Mouse (Mus musculus) T-helper 2 cell (primary cell): Measurements from ENCODE around the gene Ttyh1.

ENCODE experiments used
- in situ Hi-C: fragments of 300-600 bp; cut with MboI, MseI; formaldehyde crosslinking; loops from one replicate; pipeline ENCODE4 v1.15.1; 2025; ENCODE audit warnings: high pct_unique_total_duplicates

Gene Ttyh1

DNA sequence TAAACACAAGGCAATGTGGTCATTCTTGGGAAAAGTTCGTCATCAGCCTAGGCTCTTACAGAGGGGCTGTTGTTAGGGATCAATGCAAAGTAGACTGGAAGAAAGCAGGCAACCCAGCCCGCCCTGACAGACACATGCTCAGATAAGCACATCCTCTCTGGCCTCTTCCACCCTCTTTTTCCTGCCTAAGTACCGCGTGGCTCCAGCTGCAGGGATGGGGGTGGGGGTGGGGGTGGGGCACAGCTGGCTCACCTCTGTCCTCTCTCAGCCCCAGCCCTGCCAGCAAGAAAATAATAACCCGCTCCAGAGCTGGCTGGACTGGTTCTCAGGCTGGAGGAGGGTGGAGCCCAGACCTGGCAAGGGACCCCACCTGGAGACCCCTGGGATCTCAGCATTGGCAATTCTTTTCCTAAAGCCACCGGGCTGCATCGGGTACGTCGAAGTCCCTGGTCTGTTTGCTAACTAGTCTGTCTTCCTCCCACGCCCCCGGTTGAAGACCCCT is 44.4 kb downstream of the Ttyh1 start:
- in situ Hi-C loops, result no loop called here

DNA sequence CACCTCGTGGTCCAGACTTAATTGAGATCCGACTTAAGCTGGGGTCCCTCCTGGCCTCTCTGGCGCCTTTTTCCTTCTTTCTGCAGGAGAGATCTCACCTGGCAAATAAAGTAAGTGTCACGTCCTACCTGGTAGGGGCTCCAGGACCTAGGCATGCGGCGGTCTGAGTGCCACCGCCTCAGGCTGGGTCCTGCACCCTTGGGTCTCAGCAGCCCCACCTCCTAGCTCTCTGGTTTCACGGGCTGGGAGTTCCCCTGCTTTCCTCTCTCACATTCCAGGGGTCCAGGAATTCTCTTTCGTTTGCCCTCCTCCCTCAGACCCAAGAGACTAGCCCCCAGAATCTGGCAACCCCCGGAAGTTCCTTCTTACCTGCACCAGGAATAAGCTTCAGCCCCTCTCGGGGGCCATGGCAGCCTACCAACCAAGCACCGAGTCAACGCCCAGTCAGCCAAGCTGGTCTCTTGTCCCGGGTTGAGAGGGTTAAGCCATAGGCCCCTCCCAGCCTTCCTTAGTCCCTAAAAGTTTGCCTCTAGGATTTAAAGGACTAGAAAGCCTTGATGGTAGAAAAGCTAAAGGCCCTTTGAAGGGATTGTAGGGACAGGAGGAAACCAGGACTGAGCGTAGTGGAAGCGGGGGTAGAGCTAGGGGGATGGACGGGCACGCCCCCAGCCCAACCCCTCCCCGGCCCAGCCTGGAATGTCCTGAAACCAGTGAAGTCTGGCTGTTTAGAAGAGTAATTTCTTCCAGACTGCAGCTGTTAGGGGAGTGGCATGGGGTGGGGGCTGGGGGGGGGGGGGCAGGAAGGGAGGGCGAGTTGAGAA is 45.1 kb downstream of the Ttyh1 start, which contains the start of gene Cdc42ep5:
Gene Cdc42ep5, minus strand, starts transcription at position 771 of the 821 bp plus-strand sequence.
- in situ Hi-C loops, result no loop called here

DNA sequence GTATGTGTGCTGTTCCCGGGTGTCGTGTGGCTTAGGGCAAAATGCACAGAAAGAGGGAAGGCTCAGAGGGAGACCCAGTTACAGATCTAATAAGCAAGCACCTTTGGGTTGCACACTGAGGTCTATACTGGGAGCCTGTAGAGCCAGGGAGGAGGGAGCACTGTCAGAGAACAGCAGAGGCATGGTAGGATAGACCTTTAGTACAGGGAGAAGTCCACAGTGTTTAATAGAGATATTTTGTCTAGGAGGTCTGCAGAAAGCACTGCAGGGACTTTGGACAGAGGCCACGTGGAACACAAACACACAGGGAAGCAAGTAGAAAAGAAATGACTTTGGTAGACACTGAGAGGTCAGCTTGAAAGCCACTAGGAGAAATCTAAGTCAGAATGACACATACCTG is 46.1 kb downstream of the Ttyh1 start:
- in situ Hi-C loops, result loop anchor here (5.0 kb wide), 1 partner anchor 57 kb away; no protein-coding TSS in a partner anchor

DNA sequence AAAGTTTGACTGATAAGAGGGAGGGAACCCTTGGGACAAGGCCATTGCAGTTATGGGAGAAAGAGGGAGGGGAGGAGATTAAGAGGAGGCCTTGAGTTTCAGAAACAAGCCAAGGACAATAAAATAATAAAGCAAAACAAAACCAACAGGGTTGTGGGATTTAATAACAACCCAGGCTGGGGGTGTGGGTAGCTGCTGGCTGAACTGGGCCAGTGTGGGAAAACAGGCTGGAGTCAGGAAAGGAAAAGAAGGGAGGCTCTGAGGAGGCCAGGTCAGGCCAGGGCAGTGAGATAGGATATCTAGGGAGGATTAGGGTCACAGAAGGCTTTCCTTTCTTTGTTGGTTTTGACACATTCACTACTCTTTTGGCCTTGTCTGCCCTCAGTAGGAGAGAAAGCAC is 47.9 kb downstream of the Ttyh1 start:
- in situ Hi-C loops, result loop anchor here (5.0 kb wide), 1 partner anchor 55 kb away; no protein-coding TSS in a partner anchor

DNA sequence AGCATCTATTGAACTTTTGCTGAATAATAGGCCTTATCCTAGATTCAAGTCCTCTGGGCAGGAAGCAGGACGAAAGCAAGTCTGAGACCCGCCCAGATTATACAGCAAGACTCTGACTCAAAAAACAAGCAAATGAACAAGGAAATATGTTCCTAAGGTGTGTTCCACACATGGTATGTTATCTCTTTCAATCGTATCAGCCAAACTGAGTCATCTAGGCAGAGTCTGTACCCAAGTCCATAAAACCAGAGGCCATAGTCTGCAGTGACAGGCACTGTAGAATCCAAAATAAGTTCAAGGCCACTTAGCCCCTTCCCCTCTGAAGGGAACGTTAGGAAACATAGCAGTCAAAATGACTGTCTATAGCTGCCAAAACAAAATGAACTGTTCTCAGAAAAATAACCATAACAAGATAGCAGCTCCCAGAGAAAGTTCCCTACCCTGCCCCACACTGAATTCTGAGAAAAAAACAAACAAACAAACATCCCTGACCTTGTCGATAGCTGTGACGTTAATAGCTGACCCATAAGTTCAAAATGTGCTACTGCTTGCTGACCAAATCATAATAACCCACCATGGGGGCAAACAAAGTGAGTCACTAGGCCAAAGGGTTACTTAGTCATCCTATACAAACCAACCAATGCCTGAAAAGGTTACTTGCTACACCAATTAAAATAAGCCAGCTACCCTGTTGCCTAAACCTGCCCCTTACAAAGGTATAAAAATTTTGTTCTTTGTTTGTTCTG is 51.2 kb downstream of the Ttyh1 start:
- in situ Hi-C loops, result no loop called here

DNA sequence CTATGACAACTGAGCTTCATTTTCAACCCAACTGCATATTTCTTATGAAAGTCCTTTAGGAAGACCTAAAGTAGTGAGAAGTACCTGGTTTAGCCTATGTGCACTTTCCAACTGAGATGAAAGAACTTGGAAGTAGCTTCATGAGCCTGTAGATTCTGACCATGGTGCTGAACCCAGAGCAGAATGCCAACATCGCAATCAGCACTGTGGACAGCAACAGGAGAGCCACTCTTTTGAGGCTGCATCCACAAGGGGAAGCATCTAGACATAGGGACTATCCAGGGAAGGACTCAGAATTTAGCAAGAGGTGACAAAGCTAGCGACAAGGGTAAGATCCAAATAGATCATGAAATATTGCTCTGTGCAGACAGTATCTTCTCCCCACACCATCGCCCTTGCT is 59.2 kb downstream of the Ttyh1 start:
- in situ Hi-C loops, result no loop called here
